Mouse (Mus musculus) testis, adult 2 months (tissue): Measurements from ENCODE around the gene Nup107. TPM values are rescaled to one million over a fixed set of nuclear protein-coding genes. Genes with fewer than 3 reads are reported as not detected.
A peak's percentile ranks its signal among the peaks of the same experiment; 100 is the strongest.

ENCODE experiments used
- H3K27ac ChIP-seq: fragments of 200-500 bp; 2 replicates; pipeline ENCODE4 v1.5.1; 2012; ENCODE audit warnings: low read depth, low read length; ENCODE audit not compliant: control insufficient read depth, insufficient read depth
- H3K27me3 ChIP-seq: fragments of 200-500 bp; 2 replicates; pipeline ENCODE4 v1.6.1; 2012; ENCODE audit warnings: mild to moderate bottlenecking, low read length, moderate library complexity; ENCODE audit not compliant: control insufficient read depth, insufficient read depth
- H3K36me3 ChIP-seq: fragments of 200-500 bp; 2 replicates; pipeline ENCODE4 v1.6.1; 2012; ENCODE audit warnings: mild to moderate bottlenecking, low read length; ENCODE audit not compliant: control insufficient read depth, insufficient read depth
- H3K4me1 ChIP-seq: fragments of 200-500 bp; 2 replicates; pipeline ENCODE4 v1.6.1; 2012; ENCODE audit warnings: low read length; ENCODE audit not compliant: control insufficient read depth, insufficient read depth
- H3K4me3 ChIP-seq: fragments of 200-500 bp; 2 replicates; pipeline ENCODE4 v1.5.1; 2012; ENCODE audit warnings: low read depth, mild to moderate bottlenecking, low read length, moderate library complexity, mixed read lengths; ENCODE audit not compliant: control insufficient read depth
- CTCF ChIP-seq: fragments of 200-500 bp; IDR thresholded peaks from 2 replicates; pipeline ENCODE4 v1.5.1; 2012; ENCODE audit warnings: low read depth, mild to moderate bottlenecking, inconsistent platforms, low read length, moderate library complexity; ENCODE audit not compliant: control insufficient read depth, insufficient read depth, insufficient replicate concordance
- POLR2A ChIP-seq: fragments of 200-500 bp; IDR thresholded peaks from 2 replicates; pipeline ENCODE4 v1.6.1; 2012; ENCODE audit warnings: low read depth, mild to moderate bottlenecking, inconsistent platforms, low read length, moderate library complexity; ENCODE audit not compliant: control insufficient read depth
- polyA plus RNA-seq: library from polyadenylated mRNA; depleted of rRNA; stranded (reverse); fragments of >200 nt; gene quantifications from 2 replicates; pipeline ENCODE4 v1.2.3, GENCODE M21; 2012

The Nup107 gene
- polyA plus RNA-seq, 1 experiment: 16.8 TPM

- TF ChIP-seq CTCF: no peak
- no peak for TF ChIP-seq POLR2A
- Histone ChIP-seq H3K4me3 (no peak overlapping the region), H3K27me3 (no peaks in the 10 kb centered on the region), H3K4me1 (no peaks in the 10 kb centered on the region; the same call in 1 of the 2 replicates), H3K36me3 (peaks cover 3% of the 10 kb centered on the region), H3K27ac (no peak overlapping the region)
Measured at GRCm38 (mm10) chr10:117782491-117783260, 9.8 kb downstream of the Nup107 start.

DNA sequence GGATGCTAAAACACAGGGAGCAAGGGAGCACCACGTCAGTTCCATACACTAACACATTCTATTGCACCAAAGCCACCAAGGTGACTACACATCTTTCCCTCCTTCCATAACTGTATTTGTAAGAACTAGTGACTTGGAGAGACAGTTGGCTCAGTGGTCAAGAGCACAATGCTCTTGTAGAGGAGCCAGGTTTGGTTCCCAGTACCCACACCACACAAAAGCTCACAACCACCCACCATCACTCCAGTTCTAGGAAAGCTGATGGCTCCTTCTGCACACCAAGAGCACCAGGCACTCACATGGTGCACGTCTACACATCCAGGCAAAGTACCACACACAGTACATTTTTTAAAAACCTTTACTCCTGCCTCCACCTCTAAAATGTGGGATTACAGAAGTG lies 10.4 kb downstream of the Nup107 start:
- TF ChIP-seq POLR2A: no peak
- TF ChIP-seq CTCF: no peak
- H3K4me3 ChIP-seq: no peak overlapping the region
- no peak overlapping the region for H3K27ac ChIP-seq
- peaks cover 5% of the 10 kb centered on the region for H3K36me3 ChIP-seq
- H3K27me3 ChIP-seq: no peaks in the 10 kb centered on the region
- H3K4me1 ChIP-seq: no peaks in the 10 kb centered on the region; the same call in 1 of the 2 replicates

- TF ChIP-seq POLR2A: no peak
- TF ChIP-seq CTCF: no peak
- H3K4me1 ChIP-seq: no peaks in the 10 kb centered on the region; the same call in 1 of the 2 replicates
- H3K27me3 ChIP-seq: no peaks in the 10 kb centered on the region
- no peak overlapping the region for H3K4me3 ChIP-seq
- H3K27ac ChIP-seq: no peak overlapping the region
- peaks cover 4% of the 10 kb centered on the region for H3K36me3 ChIP-seq
Measured at GRCm38 (mm10) chr10:117781021-117781725, 11.3 kb downstream of the Nup107 start.

GRCm38 (mm10) chr10:117780306-117780911 lies 12.1 kb downstream of the Nup107 start:
- no peak for TF ChIP-seq POLR2A
- TF ChIP-seq CTCF: no peak
- Histone ChIP-seq H3K27me3 (no peaks in the 10 kb centered on the region), H3K4me3 (no peak overlapping the region), H3K36me3 (peaks cover 5% of the 10 kb centered on the region), H3K27ac (no peak overlapping the region), H3K4me1 (no peaks in the 10 kb centered on the region; the same call in 1 of the 2 replicates)

- H3K4me3 ChIP-seq: no peak overlapping the region
- no peak overlapping the region for H3K27ac ChIP-seq
- no peak for TF ChIP-seq CTCF
- no peak for TF ChIP-seq POLR2A
- H3K4me1 ChIP-seq: no peaks in the 10 kb centered on the region; the same call in 1 of the 2 replicates
- H3K36me3 ChIP-seq: peaks cover 5% of the 10 kb centered on the region
- no peaks in the 10 kb centered on the region for H3K27me3 ChIP-seq
Measured at GRCm38 (mm10) chr10:117779581-117780305, 12.8 kb downstream of the Nup107 start.

- Histone ChIP-seq H3K36me3 (peaks cover 5% of the 10 kb centered on the region), H3K4me1 (no peaks in the 10 kb centered on the region; the same call in 1 of the 2 replicates), H3K27me3 (no peaks in the 10 kb centered on the region), H3K27ac (peak overlapping the region; percentile 14), H3K4me3 (peak overlapping the region; percentile 65)
- TF ChIP-seq CTCF (no peak), POLR2A (no peak)
Measured at GRCm38 (mm10) chr10:117778951-117779350, 13.6 kb downstream of the Nup107 start.
